Mouse (Mus musculus) layer of hippocampus, adult 18-20 months (tissue): ENCODE data around the gene Dock9. TPM values are rescaled to one million over a fixed set of nuclear protein-coding genes. Genes with fewer than 3 reads are reported as not detected.

Source experiments
- DNase-seq, 2 experiments: peaks; one replicate each; pipeline ENCODE4 v3.0.0; 2022; ENCODE audit warnings: low spot score in 2 of 2
- long read RNA-seq: library from polyadenylated mRNA; stranded (forward); transcript quantifications from one replicate; pipeline ENCODE4 v2.0.0, GENCODE M21; 2021
- total RNA-seq, 2 experiments: library from RNA; stranded (reverse); gene quantifications; 2 replicates each; pipeline ENCODE4 v1.2.3; 2021

Gene Dock9
- total RNA-seq: 100 to 1,000 TPM; 187 to 197 TPM
- long read RNA-seq, partial matches to known transcripts: 6 of 23 reads
- long read RNA-seq, other reads (novel, unspliced or antisense): 17 of 23 reads

DNA sequence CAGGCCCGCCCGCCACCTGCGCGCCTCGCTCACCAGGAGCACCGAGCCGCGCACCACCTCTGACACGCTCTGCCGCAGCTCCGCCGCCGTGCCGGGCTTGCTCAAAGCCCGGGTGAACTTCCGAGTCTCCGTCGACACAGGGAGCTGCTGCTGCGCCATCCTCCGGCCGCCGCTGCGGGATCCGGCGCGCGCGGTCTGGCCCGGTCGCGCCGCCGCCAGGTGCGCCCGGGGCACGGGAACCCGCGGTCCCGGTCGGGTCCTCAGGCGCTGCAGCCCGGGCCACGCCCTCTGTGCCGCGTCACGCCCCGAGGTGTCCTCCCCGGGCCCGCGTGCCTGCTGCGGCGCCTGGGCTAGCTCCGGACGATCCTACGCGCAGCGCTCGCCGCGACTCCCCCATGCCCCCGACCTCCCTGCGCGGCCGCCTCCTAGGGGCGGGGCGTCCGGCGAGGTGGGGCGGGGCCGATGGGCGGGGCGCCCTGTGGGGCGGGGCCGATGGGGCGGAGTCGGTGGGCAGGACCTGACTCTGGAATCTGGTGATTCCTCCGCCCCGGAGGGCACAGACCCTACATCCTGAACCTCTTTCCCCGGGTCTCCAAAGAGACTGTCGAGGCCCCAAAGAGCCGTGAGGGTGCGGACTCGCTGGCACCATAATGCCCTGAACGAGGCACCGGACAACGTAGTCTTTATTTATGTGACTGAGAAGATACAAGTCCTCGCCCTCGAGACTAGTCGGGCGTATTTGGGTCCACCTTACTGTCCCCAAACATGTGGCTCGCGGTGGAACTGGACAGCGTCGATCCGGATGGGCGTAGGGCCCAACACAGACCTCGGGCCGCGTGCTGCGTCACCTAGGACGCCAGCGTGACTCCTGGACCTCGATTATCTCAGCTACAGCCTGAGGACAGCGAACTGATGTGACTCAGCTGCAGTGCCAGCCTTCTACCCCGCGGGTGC is at the start of gene Dock9:
Gene Dock9, minus strand, starts transcription at position 381 of the 954 bp plus-strand sequence.
- peak; percentile 78 to 82 for DNase-seq

- no peak for DNase-seq
These were observed 46.8 kb upstream of the Dock9 start for GRCm38 (mm10) chr14:121844486-121844885.

- no peak for DNase-seq
These were observed 42.6 kb upstream of the Dock9 start for GRCm38 (mm10) chr14:121840217-121840616.

DNA sequence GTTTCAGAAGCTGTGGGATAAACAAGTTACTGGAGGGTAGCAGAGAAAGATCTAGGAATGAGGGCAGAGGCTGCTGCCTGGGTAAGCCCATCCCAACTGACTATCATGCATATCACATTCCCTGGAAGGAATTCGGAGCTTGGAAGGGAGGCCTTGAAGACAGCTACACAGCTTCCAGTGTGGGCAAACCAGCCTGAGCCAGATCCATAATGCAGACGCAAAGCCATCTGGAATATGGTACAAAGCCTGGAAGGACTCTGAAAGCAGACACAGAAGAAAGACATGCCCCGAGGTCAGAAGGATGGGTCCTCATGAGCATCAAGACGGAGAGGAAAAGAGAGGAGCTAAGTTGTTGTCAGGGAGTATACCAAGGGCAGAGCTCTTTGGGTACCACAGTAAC is 40.5 kb upstream of the Dock9 start:
- no peak for DNase-seq

- DNase-seq: no peak
These were observed 35.4 kb upstream of the Dock9 start for GRCm38 (mm10) chr14:121833001-121833520.

- no peak for DNase-seq
These were observed 32.3 kb upstream of the Dock9 start for GRCm38 (mm10) chr14:121829816-121830442.

DNA sequence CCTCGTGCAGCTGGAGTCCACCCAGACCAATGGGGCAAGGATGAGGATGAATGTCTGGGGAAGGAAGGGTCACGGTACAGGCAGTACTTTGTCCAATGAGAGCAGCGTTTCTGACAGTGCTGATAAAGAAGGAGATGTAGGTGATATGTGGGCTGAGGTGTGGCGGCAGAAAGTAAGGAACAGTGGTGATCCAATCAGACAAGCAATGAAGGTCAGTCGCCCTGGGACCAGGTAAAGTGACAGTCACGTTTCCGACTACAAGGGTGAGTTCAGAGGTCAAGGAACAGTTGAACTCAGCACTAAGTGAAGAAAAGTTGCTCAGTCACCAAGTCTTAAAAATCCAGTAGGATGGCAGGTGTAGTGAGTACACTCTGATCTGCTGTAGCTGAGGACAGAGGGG is 29.5 kb upstream of the Dock9 start:
- no peak for DNase-seq

DNA sequence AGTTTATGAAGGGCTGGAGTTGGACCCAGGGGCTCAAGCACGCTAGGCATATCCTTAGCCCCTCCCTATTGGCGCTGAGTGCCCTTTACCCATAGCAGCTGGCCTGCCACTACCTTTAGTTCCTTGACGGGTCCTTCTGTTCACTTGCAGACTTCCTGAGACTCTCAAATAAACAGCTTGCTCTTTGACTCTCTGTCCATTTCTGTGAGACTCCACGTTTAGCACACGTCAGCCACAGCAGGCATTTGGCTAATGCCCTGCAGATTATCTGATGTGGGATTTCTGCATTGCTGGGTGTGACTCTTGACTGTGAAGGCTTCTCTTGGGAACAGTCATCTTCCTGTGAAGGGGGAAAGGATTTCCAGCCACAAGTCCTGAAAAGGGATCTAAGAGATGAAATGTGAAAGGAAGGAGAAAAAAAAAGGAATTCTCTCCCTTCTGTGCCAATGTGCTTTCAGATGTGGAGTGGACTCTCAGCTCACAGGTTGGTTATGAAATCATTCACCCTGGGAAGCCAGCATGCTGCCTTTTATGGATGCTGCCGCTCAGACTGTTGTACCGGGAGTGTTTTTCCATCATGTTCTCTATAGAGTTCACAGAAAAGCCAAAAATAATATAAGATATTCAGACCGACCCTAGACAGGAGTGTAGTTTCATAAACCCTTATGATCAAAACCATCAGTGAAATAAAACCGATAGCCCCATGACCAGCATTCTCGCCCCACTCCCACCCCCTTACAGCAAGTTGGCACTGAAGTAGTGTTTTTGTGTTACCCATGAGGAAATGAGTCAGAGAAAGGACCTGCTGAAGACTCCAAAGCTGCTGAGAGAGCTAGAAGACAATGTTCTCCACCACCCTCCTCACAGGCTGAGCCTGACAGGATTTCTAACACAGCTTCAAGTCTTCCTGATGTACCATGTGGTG is 28.1 kb upstream of the Dock9 start:
- peak; percentile 29 to 55 for DNase-seq

GRCm38 (mm10) chr14:121824322-121825103 is 26.9 kb upstream of the Dock9 start:
- DNase-seq: no peak

- DNase-seq: no peak
These were observed 25.4 kb upstream of the Dock9 start for GRCm38 (mm10) chr14:121822997-121823396.

- no peak for DNase-seq
These were observed 24.9 kb upstream of the Dock9 start for GRCm38 (mm10) chr14:121822506-121822905.

- no peak for DNase-seq
These were observed 9.2 kb upstream of the Dock9 start for GRCm38 (mm10) chr14:121806791-121807190.

GRCm38 (mm10) chr14:121806316-121806715 is 8.7 kb upstream of the Dock9 start:
- no peak for DNase-seq

DNA sequence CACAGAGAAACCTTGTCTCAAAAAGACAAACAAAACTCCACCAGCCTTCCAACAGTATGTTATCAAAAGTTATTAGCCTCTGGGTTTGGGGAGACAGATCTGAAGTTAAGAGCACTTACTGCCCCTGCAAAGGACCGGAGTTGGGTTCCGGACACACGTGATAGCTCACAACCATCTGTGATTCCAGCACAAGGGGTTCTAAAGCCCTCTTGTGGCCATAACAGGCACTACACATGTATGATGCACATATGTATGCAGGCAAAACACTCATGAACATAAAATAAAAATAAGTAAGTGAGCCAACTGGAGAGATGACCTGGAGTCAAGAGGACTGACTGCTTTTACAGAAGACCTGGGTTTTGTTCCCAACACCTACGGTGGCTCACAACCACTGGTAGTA is 6.8 kb upstream of the Dock9 start:
- no peak for DNase-seq

- no peak for DNase-seq
These were observed 3.3 kb upstream of the Dock9 start for GRCm38 (mm10) chr14:121800962-121801361.

DNA sequence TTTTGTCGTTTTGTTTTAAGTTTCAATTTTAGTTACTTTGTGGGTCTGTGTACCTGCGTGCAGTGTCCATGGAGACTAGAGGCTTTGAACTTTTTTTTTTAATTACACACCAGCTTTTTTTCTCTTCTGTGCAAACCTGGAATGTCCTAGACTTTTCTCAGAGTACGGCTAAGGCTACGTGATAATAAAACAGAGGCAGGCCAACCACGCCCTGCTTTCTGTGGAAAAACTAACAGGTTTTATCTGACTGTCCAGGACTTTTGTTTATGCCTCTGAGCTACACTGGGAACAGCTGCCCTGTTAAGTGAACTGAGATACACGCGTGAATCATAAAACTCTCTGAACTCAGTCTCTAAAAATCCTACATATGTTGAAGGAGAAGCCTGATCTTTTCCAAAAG is 1.5 kb upstream of the Dock9 start:
- DNase-seq: no peak

DNA sequence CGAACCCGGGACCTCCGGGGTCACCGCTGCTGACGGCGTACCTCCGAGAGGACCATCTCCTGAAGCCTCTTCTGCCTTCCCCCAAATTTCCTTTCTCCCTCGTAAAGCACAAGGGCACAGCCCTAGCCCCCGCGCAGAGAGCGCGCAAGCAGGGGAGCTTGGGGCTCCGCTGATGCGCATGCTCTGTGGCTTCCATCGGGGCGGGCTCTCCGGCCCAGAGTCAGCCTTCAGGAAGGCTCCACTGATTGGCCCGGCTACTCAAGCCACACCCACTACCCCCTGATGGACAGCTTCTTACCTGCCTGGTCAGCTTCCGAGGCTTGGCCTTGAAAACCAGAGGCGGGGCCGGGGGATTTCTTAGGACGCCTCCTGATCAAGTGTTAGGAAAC is 768 bp upstream of the Dock9 start:
- peak; percentile 89 to 96 for DNase-seq

- no peak for DNase-seq
These were observed 823 bp downstream of the Dock9 start for GRCm38 (mm10) chr14:121796571-121797456.

GRCm38 (mm10) chr14:121795536-121795935 is 2.1 kb downstream of the Dock9 start:
- DNase-seq: no peak
